Mouse (Mus musculus) hindbrain, embryonic 14.5 days (tissue): ENCODE data around the gene Ngef. TPM values are rescaled to one million over a fixed set of nuclear protein-coding genes. Genes with fewer than 3 reads are reported as not detected.

Experiments
- ATAC-seq: fragments of 200-750 bp; cut with Nextera tagmentation; 2 replicates; pipeline ENCODE4 v1.8.0; 2017; ENCODE audit warnings: moderate number of reproducible peaks, mild to moderate bottlenecking, moderate TSS enrichment, moderate library complexity; ENCODE audit not compliant: low FRiP score
- DNase-seq: peaks from one replicate; pipeline ENCODE4 v3.0.0-alpha.2; 2015; ENCODE audit warnings: low spot score
- H3K27ac ChIP-seq: fragments of 300-500 bp; sonication (generic); 2 replicates; pipeline ENCODE4 v1.5.1; 2014; ENCODE audit warnings: mild to moderate bottlenecking, moderate library complexity
- H3K27me3 ChIP-seq: fragments of 300-500 bp; sonication (generic); 2 replicates; pipeline ENCODE4 v1.6.1; 2014; ENCODE audit warnings: mild to moderate bottlenecking, low read length, mixed read lengths; ENCODE audit not compliant: control insufficient read depth, insufficient read depth
- H3K36me3 ChIP-seq: fragments of 300-500 bp; sonication (generic); replicated peaks from 2 replicates; pipeline ENCODE4 v1.6.1; 2014; ENCODE audit not compliant: control insufficient read depth, insufficient read depth
- H3K4me1 ChIP-seq: fragments of 300-500 bp; sonication (generic); replicated peaks from 2 replicates; pipeline ENCODE4 v1.6.1; 2014; ENCODE audit warnings: antibody characterized with exemption, low read length, mixed read lengths; ENCODE audit not compliant: control insufficient read depth, insufficient read depth
- H3K4me2 ChIP-seq: fragments of 300-500 bp; sonication (generic); replicated peaks from 2 replicates; pipeline ENCODE4 v1.6.1; 2014; ENCODE audit warnings: mild to moderate bottlenecking, moderate library complexity
- H3K4me3 ChIP-seq: fragments of 300-500 bp; sonication (generic); replicated peaks from 2 replicates; pipeline ENCODE4 v1.5.1; 2014; ENCODE audit warnings: mild to moderate bottlenecking, low read length
- H3K9ac ChIP-seq: fragments of 300-500 bp; sonication (generic); 2 replicates; pipeline ENCODE4 v1.6.1; 2014
- H3K9me3 ChIP-seq: fragments of 300-500 bp; sonication (generic); 2 replicates; pipeline ENCODE4 v1.6.1; 2016; ENCODE audit warnings: low read length; ENCODE audit not compliant: control insufficient read depth
- WGBS: fragments of 180-500 bp; shearing (Covaris S2); extraction: QIAGEN DNeasy Blood & Tissue Kit; methylation state at CpG from one replicate; pipeline ENCODE4 v1.1.7; 2014; 5-methylcytosine and 5-hydroxymethylcytosine counted together
- polyA plus RNA-seq: library from polyadenylated mRNA; unstranded; fragments of >200 nt; fragmentation: Nextera tagmentation; extraction: Ambion mirVana; gene quantifications from 2 replicates; pipeline ENCODE4 v1.2.1, GENCODE M21; 2014

The Ngef gene
- 15.4 and 19.0 TPM in 2 replicates for polyA plus RNA-seq

DNA sequence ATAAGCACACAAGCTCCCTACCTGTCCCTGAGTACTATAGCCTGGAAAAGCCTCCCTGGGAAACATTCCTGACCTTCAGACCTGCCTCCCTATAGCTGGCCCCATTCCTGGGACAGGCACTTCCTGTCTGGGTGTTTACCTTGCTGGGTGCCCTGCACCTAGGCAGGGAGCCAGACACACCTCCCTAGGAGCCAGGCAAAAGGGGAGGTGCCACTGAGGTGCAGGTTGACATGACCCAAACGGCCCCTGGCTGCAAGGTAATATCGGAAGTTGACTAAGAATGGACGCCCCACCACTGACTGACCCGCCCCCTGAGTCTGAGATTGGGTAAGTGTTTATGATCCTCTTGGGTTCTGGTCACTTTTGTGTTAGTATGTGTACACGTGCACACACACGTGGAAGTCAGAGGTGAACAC is at the start of gene Ngef:
Ngef (minus strand) TSS at position 71 of the 416 bp plus-strand sequence.
- Histone ChIP-seq H3K4me1 (no peaks in the 10 kb centered on the region), H3K27ac (peak within 1 kb of the TSS; percentile 3; the same call in 1 of the 2 replicates), H3K4me3 (no peak within 1 kb of the TSS), H3K27me3 (no peaks in the 10 kb centered on the region), H3K4me2 (no peak within 1 kb of the TSS), H3K36me3 (no peaks in the 10 kb centered on the region), H3K9me3 (no peaks in the 10 kb centered on the region), H3K9ac (no peak within 1 kb of the TSS)
- no peak for DNase-seq
- 0 out of 2 replicates have a peak, but pooled peaks have one; percentile 8 for ATAC-seq
- WGBS: 74% methylated on average over 6 of the region's 6 CpGs

DNA sequence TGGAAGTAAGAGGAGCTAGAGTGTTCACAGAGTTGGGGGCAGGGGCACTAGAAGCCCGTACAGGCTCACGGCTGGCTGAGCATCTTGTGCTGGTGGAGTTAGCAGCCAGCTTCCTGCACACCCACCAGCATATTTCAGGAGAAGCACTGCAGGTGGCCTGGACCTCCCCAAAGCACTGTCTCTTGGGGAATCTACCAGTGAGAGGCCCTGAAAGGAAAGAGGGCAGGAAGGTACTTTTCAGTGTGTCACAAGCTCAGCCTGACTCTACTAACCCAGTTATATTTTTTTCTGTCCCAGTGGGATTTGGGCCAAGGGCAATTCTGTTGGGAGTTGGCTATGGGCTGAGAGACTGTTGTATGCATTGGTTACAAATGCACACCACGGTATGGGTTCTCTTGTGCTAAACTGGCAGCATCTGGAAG is 48.2 kb upstream of the Ngef start:
- ATAC-seq: no peak
- WGBS: 63% methylated on average over 3 of the region's 3 CpGs
- Histone ChIP-seq H3K4me2 (no peak overlapping the region), H3K4me3 (no peak overlapping the region), H3K9ac (no peak overlapping the region), H3K4me1 (no peaks in the 10 kb centered on the region), H3K27ac (no peak overlapping the region), H3K9me3 (no peaks in the 10 kb centered on the region), H3K27me3 (no peaks in the 10 kb centered on the region), H3K36me3 (no peaks in the 10 kb centered on the region)
- DNase-seq: no peak

DNA sequence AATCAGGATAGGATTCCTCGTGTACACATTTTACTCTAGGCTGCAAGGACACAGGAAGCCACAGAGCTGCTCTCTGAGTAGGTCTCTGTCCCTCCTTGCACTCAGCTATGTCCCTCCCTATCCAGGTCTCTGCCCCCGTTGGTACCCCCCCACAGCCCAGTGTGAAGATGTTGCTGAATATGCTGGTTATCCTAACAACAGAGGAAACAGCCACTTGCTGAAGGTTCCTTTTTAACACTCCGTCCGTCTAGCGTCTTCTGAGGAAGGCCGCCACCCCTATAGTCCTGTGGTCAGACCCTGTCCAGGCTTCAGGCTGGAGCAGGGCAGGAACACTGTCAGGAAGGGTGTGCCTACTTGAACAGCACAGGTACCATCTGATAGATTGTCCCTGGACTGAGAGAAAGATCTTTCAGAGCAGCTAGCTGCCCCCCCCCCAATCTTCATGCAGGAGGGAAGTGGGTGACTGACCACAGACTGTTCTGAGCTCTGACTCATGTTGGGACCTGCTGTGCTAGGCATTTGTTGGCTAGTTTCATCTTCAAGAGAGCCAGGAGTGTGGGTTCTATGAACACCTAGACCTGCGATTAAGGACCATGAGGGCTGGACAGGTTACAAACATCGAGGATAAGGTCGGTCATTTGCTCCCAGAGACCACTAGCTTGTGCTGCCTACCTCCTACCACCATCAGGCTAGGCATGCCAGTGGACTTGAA is 47.6 kb upstream of the Ngef start:
- WGBS: 87% methylated on average over 9 of the region's 9 CpGs
- DNase-seq (no peak), ATAC-seq (no peak)
- Histone ChIP-seq H3K4me1 (no peaks in the 10 kb centered on the region), H3K27me3 (no peaks in the 10 kb centered on the region), H3K9me3 (no peaks in the 10 kb centered on the region), H3K4me3 (no peak overlapping the region), H3K27ac (no peak overlapping the region), H3K4me2 (0 out of 2 replicates have a peak overlapping the region, but pooled peaks have one; percentile 2), H3K9ac (no peak overlapping the region), H3K36me3 (no peaks in the 10 kb centered on the region)

DNA sequence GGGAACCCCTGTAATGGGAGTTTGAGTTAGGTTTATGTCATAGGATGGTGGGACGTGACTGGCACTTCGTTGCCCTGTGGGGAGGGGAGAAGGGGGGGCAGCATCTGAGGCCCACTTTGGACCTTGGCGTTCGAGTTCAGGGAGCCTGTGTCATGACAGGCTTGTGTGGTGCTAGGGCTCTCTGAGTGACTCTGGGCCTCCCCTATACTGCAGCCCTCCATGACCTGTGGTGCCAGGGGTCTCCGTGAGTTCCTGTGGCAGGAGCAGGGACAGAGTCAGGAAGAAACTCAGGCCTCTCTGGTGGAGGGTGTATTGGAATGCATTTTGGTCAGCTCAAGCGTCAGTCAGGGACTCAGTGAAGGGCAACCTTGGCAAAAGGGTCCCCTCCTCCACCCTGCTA is 47.0 kb upstream of the Ngef start:
- Histone ChIP-seq H3K27me3 (no peaks in the 10 kb centered on the region), H3K27ac (no peak overlapping the region), H3K9ac (no peak overlapping the region), H3K9me3 (no peaks in the 10 kb centered on the region), H3K36me3 (no peaks in the 10 kb centered on the region), H3K4me1 (no peaks in the 10 kb centered on the region), H3K4me2 (0 out of 2 replicates have a peak overlapping the region, but pooled peaks have one; percentile 2), H3K4me3 (peak overlapping the region; percentile 9; the same call in 1 of the 2 replicates)
- WGBS: 84% methylated on average over 6 of the region's 6 CpGs
- ATAC-seq (no peak), DNase-seq (no peak)

DNA sequence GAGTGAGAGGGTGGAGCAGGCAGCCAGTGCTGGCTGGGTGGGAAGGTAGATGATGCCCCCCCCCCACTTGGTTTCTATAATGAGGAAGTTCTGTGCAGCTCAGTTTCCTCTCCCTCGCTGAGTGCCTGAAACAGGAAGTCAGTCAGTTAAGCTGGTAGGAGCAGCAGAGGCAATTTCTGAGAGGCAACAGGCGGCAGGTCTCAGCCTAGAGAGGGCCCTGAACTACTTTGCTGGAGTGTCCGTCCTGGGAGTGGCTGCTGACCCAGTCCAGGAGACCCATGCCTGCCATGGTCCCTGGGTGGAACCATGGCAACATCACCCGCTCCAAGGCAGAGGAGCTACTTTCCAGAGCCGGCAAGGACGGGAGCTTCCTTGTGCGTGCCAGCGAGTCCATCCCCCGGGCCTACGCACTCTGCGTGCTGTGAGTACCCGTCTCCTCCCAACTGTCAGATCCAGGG is 46.6 kb upstream of the Ngef start, which contains the start of gene Inpp5d:
Inpp5d (plus strand) TSS at position 102 of the 458 bp plus-strand sequence.
- ATAC-seq: no peak
- Histone ChIP-seq H3K4me3 (peak within 1 kb of the TSS; percentile 9; the same call in 1 of the 2 replicates), H3K36me3 (no peaks in the 10 kb centered on the region), H3K9me3 (no peaks in the 10 kb centered on the region), H3K9ac (no peak within 1 kb of the TSS), H3K27ac (no peak within 1 kb of the TSS), H3K4me1 (no peaks in the 10 kb centered on the region), H3K4me2 (0 out of 2 replicates have a peak within 1 kb of the TSS, but pooled peaks have one; percentile 2), H3K27me3 (no peaks in the 10 kb centered on the region)
- 84% methylated on average over 12 of the region's 12 CpGs for WGBS
- no peak for DNase-seq

DNA sequence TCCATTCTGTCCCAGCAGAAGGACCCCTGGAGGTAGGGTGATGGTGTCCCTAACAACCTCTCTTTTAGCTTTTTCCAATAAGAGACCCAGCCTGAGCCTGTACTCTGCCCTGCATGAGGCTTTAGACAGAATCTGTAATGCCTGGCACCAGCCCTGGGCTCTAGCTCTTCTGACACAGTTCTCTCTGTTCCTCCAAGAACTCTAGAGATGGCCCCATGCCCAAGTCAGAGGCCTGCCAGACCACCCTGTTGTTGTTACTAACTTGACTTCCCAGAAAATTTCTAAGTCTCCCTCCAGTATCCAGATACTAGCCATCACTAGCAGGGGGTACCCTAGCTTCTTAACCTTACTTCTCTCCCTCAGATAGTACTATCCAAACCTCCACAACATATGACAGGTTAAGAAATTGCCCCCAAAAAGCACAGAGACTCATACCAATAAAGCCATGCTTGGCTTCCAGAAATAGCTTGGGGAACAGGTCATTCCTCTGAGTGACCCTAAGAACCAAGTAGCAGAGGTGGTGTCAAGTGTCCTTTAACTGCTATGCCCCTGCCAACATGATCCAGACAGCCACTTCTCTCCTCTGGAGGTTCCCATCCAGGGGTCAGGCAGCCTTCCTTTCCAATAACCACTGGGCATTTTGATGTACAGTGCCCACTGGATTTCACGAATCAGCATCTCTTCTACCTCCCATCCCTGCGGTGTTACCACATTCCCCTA is 41.1 kb upstream of the Ngef start:
- DNase-seq: no peak
- H3K36me3 ChIP-seq: no peaks in the 10 kb centered on the region
- H3K9ac ChIP-seq: no peak overlapping the region
- H3K27me3 ChIP-seq: no peaks in the 10 kb centered on the region
- no peaks in the 10 kb centered on the region for H3K4me1 ChIP-seq
- H3K27ac ChIP-seq: no peak overlapping the region
- no peak overlapping the region for H3K4me2 ChIP-seq
- no peak overlapping the region for H3K4me3 ChIP-seq
- no peak for ATAC-seq
- 88% methylated on average over 2 of the region's 2 CpGs for WGBS
- no peaks in the 10 kb centered on the region for H3K9me3 ChIP-seq

DNA sequence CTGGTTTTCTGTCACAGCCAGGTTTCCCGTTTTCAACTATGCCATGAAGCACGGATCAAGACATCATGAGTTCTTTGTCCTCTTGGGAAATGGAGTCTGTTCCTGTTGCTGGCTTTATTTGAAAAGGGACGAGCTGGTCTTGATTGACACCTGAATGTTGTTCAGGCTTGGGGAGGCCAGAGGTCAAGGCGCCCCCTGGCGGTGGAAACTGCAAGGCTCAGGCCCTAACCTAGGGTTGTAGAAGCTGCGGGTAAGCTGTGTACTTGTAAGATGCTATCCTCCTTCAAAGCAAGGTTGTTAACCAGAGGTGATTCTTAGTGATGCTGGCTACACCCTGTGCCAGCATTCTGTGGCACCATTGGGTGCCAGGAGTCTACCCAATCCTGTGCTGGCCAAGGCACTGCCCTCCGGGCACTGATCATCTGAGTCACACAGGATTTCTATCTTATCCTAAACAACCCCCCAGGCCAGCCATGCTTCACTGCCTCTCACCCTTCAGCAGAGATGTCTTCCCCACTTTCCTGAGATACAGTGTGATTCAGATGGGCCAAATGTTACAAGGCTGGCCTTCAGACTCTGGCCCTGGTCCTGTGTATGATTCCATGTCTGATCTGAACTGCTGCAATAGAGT is 34.9 kb upstream of the Ngef start:
- DNase-seq (peak; percentile 45), ATAC-seq (no peak)
- Histone ChIP-seq H3K36me3 (no peaks in the 10 kb centered on the region), H3K4me1 (no peaks in the 10 kb centered on the region), H3K27me3 (no peaks in the 10 kb centered on the region), H3K4me2 (no peak overlapping the region), H3K4me3 (no peak overlapping the region), H3K27ac (no peak overlapping the region), H3K9ac (no peak overlapping the region), H3K9me3 (no peaks in the 10 kb centered on the region)
- 28% methylated on average over 7 of the region's 7 CpGs for WGBS

DNA sequence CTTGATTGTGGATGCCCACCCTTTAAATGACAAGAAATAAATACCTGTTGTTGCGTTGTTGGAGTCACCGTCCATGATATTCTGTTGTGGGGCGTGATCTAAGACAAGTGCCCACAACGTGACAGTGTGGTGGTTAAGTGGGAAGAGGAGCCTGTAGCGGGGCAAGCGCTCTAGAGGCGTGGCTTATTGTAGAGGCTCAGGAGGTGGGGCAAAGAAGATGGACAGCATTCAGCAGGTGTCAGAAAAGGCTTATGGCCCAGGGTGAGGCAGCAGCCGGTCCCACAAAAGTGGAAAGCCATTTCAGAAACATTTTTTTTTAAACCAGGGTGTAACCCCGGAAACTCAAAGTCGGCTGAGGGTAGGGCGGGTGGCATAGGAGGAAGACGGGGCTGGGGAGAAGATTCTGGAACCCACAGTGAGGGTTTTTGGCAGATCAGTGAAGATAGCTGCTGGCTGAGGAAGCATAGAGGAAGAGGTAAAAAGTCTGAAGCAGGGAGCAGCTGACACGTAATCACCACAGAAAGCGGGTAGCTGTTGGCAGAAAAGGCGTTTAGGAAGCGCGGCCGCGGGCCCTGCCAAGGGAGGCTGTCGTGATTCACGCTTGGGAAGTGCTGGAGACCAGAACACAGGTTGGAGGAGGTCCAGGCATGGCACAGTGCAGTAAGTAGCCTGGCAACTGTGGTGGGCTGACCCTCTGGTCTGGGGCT is 33.9 kb upstream of the Ngef start:
- Histone ChIP-seq H3K9ac (no peak overlapping the region), H3K4me1 (no peaks in the 10 kb centered on the region), H3K4me2 (no peak overlapping the region), H3K9me3 (no peaks in the 10 kb centered on the region), H3K27ac (peak overlapping the region; percentile 9; the same call in 1 of the 2 replicates), H3K4me3 (no peak overlapping the region), H3K27me3 (no peaks in the 10 kb centered on the region), H3K36me3 (no peaks in the 10 kb centered on the region)
- peak; percentile 71; the same call in 1 of the 2 replicates for ATAC-seq
- DNase-seq: peak; percentile 69
- WGBS: 76% methylated on average over 21 of the region's 21 CpGs
